Mouse (Mus musculus) cerebellum, adult 8-10 months (tissue): ENCODE measurements around the gene Dnm3.

ENCODE experiments used
- DNase-seq: peaks from one replicate; pipeline ENCODE4 v3.0.0; 2022

Dnm3 gene

DNA sequence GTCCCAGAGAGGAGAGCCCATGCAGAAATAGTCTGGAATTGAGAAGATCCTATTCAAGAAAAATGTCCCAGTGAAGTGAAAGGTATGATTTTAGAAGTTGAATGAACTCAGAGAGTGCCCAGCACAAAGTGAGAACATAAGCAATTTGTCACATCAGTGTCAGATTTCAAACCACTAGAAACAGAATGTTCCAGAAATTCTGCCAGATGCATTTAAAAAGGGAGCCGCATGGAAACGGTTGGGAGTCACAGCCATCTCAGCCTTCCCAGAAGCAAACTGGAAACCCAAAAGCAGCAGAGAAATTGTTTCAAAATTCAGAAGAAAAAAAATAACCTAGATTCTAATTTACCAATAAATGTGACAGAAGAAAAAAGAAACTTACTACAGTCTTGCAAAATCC, 154.7 kb downstream of the Dnm3 start:
- no peak for DNase-seq

DNA sequence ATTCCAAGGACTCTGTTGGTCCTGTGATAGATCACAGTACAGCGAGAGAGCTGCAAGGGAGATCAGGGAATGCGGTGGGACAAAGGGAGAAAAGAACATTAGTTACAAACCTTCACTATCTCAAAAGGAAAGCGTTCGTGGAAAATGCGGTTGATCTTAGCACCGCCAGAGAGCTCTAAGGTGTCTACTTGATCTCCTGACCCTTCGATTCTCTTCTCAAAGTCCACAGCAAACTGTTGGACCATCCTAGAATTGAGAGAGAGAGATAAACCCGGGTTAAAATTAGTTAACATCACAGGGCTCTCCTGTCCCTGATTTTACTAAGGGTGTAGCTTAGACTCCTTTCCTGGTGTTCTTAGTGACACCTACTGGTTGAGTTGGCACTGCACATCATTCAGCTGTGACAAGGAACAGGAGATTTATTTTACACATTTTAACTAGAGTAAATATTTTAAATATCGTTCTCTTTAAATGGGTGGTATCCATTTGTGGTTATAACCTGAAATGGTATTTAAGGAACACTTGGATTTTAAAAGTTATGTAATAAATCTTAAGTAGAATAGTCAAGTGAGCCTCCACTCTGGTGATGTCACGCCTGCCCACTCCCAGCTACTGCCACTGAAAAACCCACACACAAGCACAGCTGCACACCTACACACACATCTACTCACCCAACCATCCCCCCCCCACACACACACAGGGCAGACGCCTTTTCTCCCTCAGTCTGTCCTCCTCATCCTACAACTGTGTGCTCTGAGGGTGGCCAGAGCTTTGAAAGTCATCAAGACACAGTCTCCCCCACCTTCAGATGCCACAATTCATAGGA, 164.2 kb downstream of the Dnm3 start:
- no peak for DNase-seq

DNA sequence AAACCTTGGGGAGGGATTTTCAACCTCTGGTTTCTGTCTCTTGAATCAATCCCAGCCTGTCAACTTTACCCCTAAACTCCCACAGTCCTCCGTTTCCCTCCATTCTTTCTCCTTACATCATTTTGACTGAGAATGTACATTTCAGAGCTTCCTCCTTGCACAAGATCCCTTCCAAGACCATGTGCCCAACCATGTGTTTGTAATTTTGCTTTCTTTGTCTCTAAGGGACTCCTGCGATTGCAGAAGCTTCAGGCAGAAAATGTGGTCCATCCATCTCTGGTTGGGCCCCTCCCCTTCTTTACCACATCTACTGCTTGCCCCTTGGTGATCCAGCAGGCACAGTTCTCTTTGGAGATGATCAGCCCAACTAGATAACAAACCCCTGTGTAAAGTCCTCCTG, 165.2 kb downstream of the Dnm3 start:
- DNase-seq, result no peak

DNA sequence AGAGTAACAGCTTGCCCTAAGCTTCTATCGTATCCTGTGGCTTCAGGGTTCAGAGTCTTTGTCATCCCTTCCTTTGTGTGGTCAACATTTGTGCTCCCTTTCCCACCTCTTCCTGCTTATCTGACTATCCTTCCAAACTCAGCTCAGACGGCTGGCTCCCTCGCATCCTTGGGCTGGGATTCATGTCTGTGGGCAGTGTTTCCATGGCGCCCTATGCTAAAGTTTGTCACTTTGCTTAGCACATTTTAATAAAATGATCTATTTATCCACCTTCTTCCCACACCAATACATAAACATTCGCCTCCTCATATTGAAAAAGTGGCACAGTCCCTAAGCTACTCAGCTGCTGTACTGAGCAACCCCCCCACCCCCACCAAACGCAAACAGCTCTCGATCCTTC, 165.7 kb downstream of the Dnm3 start:
- no peak for DNase-seq

DNA sequence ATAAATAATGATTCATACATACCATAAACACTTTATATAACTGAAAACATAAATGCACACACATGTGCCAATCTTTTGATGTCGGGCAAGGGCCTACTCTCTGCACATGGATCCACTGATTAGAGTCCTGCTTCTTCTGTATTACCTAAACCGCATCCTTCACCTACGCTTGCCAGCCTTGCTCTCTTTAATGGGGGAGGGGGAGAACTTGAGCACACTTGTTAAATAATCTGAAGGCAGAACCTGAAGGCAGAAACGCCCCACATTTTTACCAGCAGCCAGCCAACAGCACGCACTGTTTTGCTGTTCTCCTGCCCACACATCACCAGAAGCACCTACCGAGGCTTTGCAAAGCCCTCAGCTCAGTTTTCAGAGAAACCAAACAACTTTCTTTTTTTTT, 172.6 kb downstream of the Dnm3 start:
- no peak for DNase-seq

DNA sequence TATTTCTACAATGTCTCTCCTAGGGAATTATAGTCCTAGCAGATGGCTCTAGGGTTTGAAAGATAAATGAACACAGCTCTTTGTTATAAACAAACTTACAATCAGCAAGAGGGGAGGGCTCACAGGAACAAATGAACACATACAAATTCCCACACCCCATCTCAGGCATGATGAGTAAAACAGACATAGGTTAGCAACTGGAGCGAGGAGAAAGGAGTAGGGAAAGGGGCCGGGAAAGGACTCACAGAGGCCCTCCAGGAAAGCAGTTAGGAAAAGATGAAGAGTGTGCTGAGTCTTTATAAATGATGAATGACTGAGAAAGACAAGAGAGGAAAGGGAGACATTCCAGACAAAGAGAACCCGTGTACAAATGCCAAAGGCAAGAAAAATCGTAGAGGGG, 175.4 kb downstream of the Dnm3 start:
- no peak for DNase-seq

DNA sequence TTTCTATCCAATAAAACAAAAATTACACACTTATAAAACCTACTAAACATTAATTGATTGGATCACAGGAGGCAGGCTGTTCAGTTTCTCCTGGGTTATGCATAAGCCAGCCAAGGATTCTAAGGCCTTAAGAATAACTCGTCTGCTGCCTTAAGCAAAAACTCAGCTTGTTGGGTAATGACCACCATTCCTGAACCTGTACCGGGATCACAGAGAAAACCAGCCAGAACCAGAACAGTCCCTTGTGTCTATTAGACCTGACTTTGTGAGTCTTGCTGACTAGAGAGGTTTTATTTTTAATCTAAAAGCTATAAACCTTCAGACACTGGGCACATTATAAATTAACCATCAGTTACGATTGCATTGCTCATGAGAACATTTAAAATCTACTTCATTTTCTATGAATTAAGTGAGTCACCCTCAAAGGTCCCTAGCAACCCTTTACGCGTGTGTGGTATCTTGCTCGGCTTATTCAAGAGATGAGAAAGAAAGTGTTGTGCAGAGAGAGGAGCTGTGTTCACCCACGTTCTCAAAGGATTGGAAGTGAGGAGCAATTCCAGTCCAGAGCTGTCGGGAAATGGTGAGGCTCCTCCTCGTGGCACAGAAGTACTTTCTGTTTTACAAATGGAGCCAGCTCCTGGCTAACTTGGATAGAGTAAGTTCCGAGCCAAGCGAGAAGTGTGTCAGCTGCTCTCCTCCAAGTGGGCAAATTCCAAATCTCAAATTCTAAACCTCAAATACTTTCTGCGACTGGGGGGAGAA, 178.1 kb downstream of the Dnm3 start:
- DNase-seq, result no peak

DNA sequence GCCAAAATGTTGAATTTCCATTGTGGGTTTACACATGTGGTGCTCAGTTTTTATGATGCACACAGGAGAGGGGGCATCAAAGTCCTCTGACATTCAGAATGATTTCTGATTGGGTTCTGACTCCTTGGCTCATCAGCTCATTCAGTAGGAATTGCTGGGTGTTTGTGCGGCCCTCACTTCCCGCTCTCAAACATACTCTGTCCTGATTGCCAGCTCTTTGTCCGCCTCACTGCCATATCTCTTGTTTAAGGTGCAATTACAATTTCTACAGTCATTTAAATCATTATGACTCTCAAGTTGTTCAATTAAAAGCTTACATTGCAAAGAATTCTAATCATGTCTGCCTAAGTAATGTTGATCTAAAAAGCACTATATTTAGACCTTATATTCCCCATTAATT, 179.3 kb downstream of the Dnm3 start:
- DNase-seq, result no peak

DNA sequence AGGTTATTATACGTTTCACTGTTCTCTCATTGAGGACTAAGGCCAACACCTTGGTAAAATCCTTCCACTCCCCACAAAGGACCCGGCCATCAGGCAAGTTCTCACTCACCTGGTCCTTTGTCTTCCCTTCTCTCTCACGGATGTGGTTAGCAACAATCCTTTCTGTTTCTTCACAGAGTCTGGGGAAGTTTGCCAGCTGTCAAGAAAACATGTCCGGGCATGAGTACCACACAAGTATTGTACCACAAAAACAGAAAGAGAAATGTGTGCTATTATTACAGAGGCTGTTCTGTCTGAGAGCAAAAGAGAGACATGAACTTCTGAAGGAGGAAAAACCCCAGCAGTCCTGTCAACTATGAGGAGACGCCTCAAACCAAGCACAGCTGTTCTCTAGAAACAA, 182.4 kb downstream of the Dnm3 start:
- DNase-seq, result no peak

DNA sequence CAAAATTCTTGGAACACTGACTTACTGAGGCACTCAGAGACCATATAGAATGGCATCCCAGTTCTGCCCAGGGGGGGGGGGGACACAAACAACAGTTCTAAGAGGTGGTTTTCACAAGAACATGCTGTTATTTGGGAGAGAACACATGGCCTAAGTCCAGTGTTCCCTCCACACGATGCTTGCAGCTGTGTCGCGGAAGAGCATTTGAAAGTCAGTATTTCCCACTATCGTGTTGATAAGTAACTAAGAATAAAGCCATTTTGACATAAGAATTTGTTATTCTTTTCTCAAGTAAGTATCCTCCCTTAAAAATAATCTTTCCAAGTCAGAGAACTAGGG, 183.3 kb downstream of the Dnm3 start:
- DNase-seq, result no peak

DNA sequence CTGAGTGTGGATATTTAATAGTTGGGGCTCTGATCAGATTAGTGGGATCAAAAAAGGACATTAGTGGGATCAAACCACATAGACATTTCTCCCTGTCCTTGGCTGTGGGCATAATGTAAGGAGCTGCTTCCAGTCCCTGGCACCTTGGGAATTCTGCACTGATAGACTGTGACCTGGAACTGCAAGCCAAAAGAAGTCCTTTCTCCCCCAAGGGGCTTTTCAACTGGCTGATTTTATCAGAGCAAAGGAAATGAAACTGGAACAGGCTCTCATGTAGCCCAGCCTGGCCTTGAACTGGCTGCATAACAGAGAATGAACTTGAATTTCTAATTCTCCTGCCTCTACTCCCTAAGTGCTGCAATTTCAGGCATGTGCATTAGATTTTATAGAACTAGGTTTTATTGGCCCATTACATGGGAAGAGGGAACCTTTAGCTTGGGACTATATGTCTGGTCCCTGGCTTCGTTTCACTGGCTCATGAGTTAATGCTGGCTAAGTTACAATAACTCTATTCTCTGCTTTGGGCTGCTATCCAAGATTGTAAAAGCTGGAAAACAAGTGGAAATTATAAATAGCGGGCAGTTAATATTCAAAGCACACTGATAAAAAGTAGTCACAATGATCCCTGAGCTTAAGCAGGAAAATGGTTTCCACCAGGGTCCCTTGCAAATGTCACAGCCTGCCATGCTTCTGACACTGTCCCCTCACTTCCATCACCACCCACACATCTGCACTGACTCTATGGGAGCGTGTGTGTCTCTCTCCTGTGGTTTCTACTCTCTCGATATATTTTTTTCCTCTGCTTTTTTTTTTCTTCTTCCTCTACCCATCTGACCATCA, 183.9 kb downstream of the Dnm3 start:
- DNase-seq, result no peak

DNA sequence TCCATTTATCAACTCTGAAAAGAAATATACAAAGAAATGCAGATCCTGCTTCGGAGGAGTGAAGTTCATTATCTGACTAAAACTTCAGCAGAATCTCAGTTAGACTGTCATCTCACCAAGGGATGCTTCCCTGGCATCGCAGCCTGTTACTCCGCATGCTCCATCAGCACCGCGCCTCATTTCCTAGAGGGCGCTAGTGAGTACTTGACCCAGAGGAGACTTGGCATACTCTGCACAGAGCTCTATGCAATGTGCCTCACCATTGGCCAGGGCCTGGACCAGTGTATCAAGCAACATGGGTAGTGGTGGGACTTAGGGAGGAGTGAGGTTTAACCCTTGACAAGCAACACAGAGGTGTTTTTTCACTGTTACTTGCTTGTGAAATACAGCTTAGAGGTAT, 190.9 kb downstream of the Dnm3 start:
- DNase-seq, result no peak

DNA sequence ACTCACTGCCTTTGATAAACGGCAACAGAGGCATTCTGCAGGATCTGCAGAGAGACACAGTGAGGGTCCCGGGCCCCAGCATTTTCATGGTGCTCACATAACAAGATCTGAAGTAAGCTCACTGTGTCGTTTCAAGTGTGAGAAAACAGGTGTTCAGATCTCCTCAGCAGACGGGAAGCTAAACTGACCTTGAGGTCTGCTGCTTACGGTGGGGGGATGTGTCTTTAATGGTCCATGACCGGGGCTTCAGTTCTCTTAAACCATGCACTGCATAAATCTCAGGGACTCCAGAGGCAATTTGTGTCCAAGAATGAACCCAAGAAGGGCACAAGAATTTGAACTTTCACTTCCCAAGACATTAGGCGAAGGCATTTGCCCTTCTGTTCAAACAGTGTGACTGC, 195.9 kb downstream of the Dnm3 start:
- DNase-seq, result no peak

DNA sequence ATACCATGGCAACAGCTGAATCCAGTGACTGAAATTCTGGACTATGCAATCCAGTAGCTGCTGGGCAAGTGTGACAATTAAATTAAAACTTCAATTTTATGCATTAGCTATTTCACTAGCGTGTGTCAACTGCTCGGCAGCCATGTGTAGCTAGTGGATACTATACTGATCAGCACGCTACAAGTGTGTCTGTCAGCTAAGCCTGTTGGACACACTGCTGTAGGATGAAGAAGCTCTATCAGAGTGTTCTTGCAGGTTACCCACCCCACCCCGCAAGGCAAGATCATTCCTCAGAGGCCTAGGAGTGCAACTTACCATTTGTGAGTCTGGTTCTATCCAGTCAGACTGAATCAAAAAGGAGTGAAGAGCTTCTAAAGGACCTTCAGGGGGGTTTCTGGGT, 197.8 kb downstream of the Dnm3 start:
- no peak for DNase-seq

DNA sequence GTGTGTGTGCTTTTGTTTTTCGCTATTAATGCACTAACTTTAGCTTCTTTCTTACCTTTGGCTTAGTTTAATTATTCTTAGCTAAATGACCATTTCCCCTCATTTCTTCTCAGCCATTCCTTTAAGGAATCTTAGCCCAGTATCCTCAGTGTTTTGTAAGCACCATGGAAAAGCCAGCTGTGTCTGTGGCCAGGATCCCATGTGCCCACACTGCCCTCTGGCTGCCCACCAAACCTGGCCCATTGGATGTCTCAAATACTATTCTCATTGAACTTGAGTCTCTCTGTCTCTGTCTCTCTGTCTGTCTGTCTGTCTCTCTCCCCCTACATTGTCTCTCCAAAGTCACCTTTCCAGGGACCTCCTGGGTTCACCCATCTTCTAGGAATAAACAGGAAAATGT, 201.8 kb downstream of the Dnm3 start:
- no peak for DNase-seq

DNA sequence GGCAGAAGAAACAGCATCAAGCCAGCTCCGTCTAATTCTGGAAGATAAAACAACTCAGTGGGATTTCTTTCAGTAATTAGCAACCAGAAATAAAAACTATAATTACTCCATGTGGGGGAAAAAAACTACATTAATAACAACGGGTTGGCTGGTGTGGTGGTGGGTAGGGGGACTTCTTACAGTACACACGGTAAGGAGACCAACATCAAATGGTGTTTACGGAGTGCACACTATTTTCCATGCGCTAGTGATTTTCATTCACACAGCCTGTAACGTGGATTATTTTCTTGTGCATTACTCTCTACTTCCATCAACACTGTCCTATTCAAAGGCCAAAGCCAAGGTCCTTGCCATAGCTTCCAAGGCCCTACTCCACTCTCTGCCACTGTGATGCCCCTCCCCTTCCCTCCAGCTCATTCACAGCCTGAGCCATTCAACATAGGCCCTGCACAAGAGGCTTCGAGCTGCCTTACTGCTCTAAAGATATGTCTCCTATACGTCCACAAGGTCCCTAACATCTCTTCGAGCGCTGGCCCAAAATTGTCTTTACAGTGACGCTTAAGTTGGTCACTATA, 203.1 kb downstream of the Dnm3 start:
- no peak for DNase-seq

DNA sequence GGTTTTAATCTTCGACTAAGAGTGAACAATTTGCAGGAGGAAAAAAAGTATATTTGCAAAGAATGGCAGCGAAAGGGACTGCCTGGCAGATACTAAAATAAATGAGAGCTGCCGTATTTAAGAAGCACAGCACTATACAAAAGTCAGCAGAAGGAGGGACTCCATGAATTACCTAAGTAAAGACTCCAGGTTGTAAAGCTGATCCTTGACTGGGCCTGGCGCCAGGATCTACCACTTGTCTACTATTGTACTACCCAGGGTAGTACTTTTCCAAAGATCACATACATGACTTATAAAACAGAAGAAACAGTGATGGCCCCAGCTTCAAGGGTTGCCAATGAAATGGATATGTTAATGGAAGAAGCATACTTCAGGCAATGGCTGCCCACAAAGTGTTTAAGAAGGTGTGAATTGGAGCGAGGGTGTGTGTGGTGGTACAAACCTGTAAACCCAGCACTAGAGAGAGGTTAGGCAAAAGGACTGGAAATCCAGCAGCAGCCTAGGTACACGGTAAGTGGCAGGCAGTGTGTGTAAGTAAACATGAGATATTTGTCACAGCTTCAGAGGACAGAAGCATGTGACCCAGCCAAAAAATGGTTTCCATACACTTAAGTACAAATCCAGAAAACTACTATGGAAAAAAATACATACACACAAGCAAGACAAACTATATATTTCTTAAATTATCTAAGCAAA, 220.8 kb downstream of the Dnm3 start:
- no peak for DNase-seq

DNA sequence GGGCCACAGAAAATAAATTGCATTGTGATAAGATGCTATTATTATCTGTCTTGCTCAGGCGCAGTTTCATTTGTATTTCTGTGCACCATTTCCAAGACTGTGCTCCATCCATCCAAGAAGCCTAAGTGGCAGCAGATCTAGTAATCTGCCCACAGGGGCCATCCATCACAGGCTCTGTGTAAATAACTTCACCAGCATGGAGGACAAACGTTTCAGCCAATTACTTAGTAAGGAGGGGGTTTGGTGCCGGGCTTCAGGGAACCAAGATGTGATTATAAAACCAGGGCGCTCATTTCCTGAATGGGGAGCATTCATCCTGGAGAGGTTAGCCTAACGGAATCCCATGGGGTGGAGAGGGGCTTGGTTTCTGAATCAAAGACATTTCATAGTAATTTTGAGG, 222.9 kb downstream of the Dnm3 start:
- no peak for DNase-seq

DNA sequence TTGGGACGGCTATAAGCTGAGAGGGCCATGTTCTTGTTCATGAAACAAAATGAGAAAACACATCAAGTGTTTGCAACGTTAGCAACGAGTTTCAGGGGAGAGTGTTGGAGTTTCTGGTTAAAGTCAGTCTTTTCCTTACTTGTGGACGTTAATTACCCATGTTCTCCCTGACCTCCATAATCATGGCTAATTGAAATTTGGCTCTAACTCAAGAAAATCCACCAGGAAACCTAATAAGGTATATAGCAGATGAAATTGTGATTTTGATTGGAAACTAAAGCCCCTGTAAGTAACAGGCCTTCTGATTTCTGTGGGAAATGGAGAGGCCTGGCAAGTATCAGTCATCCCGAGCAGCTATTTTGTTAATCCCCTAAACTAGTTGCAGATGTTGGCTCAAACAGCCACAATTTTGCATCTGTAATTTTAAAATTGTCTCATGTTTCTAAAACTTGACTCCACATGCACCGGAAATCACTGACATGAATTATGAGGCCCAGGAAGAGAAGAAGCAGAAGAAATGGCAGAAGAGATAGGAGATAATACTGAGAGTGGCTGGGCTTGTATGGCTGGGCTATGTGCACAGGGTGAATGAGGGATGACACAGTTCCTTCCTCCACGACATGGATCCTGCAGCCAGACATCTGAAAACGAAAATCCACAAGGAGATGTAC, 223.7 kb downstream of the Dnm3 start:
- no peak for DNase-seq

DNA sequence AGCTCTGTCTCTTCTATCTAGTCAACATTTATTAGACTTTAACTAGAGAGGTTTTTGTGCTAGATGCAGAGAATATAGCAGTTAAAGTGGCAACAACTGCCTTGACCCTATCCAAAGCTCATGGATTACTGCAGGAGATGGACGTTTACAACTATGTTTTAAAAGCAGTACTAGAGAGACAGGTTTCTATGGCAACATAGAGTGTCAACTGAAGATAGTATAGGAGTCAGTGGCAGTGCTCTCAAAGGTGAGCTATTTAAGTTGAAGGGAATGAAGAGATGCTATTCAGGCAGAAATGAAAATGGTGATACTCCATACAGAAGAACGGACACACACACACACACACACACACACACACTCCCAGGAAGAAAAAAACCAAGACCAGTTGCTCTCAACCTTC, 225.0 kb downstream of the Dnm3 start:
- no peak for DNase-seq

DNA sequence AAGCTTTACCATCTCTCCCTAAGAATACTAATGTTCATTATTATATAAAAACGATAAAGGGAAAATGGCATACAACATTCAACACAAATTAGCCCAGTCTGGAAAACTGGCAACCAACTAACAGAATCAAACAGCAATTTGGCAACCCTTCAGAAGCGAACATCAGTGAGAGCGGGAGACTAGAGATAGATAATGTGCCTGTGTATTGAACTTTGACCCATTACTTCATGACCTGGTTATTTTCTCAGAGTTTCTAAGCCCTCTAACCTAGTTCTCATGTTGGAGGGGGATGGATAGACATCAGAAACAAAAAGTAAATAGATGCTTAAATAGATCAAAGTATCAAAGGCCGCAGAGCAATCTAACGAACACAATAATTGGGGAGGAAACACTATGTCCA, 230.6 kb downstream of the Dnm3 start:
- no peak for DNase-seq

DNA sequence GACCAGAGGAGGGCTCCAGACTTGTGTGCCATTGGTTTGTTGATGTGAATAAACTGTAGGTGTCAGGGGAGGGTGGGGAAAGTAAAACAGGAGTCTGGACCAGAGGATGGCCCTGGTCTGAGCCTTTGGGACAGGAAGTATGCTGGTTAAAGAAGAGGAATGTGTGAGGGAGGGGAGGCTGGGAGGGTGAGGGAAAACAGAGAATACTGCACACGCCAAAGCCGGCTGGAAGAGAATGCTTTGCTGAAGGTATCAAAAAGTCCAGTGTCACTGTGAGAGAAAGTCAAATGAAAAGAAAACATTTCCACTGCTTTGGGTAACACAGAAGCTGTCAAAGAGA, 234.2 kb downstream of the Dnm3 start:
- no peak for DNase-seq
